Mouse (Mus musculus): ENCODE measurements around the gene Zfp503.

Gene Zfp503

GRCm38 (mm10) chr14:21993251-21994060, 4.1 kb upstream of the Zfp503 start:
- DNase-seq (ENCODE audit: low read depth, low spot score): no peak

DNA sequence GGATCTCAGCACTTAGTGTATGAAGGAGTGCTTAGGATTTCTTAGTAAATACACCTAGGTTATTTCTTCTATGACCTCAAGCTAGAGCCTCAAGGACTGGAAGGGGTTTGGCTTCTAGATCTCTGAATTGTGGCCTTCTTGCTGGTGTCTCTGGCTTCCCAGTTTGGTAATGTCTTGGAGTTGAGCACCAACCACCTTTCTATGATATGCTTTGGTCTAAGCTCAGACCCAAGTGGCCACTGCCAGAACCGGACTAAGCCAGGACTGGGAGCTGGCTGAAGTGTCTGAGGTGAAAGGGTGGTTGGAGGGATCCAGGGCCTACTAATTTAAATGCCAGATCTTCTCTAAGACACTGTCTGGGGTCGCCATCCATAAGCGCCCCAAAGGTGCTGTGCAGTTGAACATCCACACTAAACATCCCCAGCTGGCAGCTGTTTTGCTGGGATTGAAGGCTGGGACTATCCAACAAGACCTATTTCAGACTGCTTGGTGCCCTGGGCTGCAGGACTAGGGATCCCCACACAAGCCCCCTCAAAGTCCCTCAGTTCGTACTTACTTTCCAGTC, 3.0 kb upstream of the Zfp503 start:
- no peak for DNase-seq (ENCODE audit: low read depth, low spot score)

DNA sequence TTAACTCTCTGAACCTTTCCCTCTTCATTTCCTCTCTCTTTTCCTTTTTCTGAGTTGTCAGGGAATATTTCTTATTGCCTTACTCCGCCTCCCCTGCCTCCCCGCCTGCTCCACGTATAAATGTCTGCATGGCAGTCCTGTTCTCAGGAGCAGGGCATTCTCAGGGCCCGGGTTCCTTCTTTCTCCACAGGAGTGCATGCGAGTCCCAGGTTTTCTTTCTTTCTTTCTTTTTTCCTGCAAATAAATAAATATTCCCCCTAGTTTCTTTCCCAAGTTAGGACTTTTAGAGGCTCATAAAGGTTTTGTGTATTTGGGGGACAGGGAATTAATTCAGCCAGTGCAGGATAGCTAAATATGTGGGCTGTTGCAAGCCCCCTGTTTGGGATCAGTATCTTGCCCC, 2.5 kb upstream of the Zfp503 start:
- no peak for DNase-seq (ENCODE audit: low read depth, low spot score)

GRCm38 (mm10) chr14:21991251-21991780, 1.9 kb upstream of the Zfp503 start:
- DNase-seq (ENCODE audit: low read depth, low spot score): no peak

GRCm38 (mm10) chr14:21990321-21991021, 1.1 kb upstream of the Zfp503 start:
- DNase-seq (ENCODE audit: low read depth, low spot score): no peak

DNA sequence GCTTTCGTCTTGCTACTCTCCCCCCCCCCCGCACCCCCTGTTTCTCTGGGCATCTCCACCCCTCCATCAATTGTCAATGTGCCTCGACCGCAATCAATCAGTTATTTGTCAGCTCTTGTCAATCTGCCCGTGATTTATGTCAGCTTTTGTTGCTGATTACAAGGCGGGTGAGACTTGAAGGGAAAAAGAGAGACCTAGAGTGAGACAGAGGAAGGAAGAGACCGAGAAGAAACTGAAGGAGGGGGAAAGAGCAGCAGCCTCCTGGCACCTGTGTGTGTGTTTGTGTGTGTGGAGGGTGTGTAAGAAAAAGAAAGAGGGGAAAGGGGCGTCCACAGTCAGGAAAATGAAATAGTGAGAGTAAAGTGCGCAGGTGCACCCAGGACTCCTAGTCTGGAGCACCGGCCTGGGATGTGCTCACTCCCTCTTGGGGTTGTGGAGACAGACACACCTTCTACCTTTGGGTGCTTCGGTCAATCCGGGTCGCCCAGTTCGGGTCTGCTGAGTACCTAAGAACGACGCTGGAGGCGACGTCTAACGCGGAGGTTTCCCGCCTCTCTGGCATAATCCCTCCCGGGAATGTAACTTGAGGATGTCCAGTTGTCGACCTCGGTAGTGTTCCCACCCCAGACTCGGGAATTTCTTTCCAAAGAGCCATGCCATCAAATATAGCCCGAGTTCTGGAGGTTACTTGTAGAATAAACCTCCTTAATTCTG, 667 bp downstream of the Zfp503 start:
- no peak for DNase-seq (ENCODE audit: low read depth, low spot score)

- DNase-seq (ENCODE audit: low read depth, low spot score): peak; percentile 26
Observed at GRCm38 (mm10) chr14:21987660-21988576, 1.5 kb downstream of the Zfp503 start.

DNA sequence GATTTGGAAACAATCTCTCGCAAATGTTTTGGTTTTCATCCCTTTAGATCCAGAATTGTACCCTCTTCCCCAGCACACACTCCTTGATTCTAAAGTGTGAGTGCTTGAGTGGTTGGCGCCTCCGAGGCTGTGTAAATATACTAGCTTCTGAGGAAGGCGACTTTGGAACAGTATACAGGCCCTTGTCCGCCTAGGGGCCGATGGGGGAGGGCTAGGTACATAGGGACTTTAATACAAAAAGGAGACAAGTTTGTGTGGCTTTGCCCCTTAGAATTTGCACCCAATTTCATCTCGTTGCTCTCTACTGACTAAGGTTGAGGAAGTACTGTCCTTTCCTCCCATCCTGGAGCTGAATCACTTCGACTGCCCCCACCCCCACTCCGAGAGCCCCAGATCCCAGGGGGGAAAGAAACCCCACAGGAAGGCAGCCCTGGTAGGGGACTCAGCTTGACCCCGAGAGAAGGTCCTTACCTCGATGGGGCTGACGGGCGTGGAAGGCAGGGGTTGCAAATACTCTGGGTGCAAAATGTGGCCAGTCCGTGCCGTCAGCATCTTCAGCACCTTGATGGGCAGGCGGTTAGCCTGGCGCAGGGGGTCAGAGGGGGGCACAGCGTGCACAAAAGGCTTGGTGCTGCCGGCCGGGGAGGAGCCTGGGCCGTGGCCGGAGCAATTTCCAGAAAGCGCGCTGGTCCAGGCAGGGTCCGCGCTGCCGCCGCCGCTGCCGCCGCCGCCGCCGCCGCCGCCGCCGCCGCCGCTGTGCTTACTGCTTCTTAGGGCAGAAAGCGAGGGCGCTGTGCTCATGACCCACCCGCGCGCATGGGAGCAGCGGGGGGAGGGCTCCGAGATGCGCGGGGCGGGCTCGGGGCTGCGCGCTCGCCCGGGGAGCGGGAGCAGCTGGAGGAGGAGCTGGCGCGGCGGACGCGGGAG, 2.4 kb downstream of the Zfp503 start:
- no peak for DNase-seq (ENCODE audit: low read depth, low spot score)

DNA sequence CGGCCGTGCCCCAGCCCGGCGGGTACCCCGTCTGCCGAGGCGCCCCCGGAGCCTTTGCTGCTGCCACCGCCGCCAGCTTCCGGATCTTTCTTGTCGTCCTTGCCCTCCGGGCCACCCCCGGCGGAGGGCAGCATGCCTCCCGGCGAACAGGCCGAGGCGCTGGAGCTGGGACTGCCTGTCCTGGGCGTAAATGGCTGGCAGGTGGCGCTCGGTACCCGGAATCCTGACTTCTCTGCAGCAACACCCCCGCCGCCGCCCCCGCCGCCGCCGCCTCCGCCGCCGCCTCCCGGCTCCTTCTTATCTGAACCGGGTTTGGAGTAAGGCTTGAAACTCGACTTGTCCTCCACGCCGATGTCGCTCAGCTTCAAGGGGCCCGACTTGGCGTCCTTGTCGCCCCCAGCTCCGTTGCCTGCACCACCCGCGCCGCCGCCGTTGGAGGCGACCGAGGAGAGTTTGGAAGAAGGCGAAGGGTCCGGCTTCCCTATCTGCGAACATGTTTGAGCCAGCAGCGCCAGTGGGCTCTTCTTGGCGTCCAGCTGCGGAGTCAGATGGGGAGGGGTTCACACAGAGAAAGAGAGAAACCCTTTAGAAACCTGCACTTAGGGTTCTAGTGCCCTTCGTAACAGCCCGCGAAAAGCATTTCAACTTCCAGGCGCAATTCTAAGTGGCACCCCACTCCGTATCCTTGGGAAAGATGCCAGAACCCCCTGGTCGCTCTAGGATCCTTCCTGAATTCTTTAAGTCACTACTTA, 3.2 kb downstream of the Zfp503 start:
- DNase-seq (ENCODE audit: low read depth, low spot score): no peak

GRCm38 (mm10) chr14:21985426-21985931, 3.9 kb downstream of the Zfp503 start:
- no peak for DNase-seq (ENCODE audit: low read depth, low spot score)

GRCm38 (mm10) chr14:21984757-21985425, 4.5 kb downstream of the Zfp503 start:
- DNase-seq (ENCODE audit: low read depth, low spot score): no peak

- DNase-seq (ENCODE audit: low read depth, low spot score): no peak
Observed at GRCm38 (mm10) chr14:21983950-21984730, 5.3 kb downstream of the Zfp503 start.

DNA sequence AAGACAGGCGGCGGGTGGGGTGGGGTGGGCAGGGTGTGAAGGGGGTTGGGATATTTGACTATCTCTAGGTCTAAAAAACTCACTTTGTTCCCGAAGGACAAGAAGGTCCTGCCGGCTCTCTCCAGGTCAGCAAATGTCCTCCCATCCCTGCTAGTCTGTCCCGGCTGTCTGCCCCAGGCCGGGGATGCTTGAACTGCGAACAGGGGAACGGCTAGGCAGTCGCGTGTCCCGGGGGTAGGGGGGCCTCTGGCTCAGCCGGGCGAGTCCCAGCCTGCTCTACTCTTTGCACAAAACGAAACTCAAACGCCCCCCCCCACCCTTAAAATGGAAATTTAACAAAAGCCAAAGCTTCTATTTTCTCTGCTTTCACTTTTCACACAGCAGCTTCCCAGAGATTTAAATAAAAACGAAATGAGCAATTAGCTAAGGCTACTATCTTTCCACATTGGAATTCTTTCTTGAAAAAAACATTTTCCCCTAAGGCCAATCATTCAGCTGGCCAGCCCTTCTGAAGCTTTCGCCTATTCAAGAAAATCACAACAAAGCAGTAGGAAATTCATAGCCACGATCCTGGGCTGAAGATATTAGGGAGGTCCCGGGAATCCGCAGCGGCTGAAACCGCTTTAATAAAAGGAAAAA, 6.0 kb downstream of the Zfp503 start:
- DNase-seq (ENCODE audit: low read depth, low spot score): no peak

DNA sequence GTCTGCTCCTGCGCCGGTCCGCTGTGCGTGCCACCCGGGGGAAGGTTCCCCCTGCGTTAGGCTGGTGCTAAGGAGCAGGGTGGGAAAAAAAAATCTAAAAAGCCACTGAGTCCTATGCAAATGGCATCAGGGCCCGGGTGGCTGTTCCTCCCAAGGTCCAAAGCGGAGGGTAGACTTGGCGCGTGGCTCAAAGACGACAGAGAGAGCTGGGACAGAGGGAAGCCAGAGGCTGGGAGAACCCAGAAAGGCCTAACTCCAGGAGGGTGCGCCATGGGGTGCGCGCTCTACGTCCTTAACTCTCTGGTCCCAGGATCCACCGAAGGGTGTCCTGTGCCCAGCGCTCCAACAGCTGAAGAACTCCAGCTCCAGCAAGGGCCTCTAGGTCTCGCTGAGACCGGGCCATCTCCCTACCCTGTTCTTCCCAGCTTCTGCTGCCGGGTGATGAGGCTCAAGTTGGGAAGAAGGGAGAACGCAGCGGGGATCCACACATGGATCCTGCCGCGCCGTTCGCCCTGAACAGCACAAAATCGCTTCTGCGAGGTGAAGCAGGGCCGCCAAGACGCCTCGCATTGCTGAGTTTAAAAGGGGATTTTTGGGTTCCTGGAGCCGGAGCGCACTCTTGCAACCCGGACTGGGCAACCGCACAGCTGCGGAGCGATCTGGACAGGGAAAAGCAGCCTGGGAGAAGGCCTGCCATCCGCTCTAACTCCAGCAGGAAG, 6.7 kb downstream of the Zfp503 start:
- DNase-seq (ENCODE audit: low read depth, low spot score): no peak

- DNase-seq (ENCODE audit: low read depth, low spot score): no peak
Observed at GRCm38 (mm10) chr14:21982096-21982591, 7.3 kb downstream of the Zfp503 start.

- no peak for DNase-seq (ENCODE audit: low read depth, low spot score)
Observed at GRCm38 (mm10) chr14:21981462-21981861, 7.9 kb downstream of the Zfp503 start.

Data from CD4-positive helper T cell, adult 2 months (primary cell).